20 mouse cellular contexts compared by ENCODE assay signal in the genomic region with DNA sequence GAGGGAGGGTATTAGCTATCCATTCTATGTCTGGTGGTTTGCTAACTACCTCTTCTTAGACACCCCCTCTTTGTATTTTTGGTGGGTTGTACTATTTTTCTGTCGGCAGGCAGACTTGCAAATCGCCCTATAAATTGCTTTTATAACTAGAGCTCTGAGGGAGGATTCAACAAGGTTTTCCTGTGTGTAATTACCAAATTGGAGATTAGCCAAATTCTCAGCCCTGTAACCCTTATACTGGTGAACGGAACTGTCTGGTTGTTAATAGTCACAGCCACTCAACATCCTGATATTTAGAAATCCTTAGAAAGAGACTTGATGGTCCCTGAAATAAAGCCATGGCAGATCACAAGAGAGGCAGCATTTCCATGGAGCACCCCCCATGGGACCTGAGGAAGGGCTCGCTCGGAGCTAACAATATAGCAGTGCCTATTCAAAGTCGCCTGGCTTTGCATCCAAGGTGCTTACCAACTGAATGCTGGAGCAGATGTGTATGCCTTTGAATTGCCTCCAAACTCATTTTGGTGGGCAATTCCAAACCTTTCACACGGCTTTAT.
DNase-seq lines count a peak whose midpoint lies in the region; ATAC-seq and TF ChIP-seq lines count a peak whose summit lies in the region.
"Had no signal": no experiment of that assay in that cellular context is flagged by ENCODE, and none has a peak within 500 bp of the region (broad histone marks: within the 10 kb centered on the region; RNA-seq: fewer than 3 reads in every experiment).

No protein-coding gene starts in this region.

- 55% methylated on average over 7 of the region's 7 CpGs for WGBS in kidney, postnatal 0 days
- 70% methylated on average over 7 of the region's 7 CpGs for WGBS in forebrain, embryonic 10.5 days
- 43% methylated on average over 7 of the region's 7 CpGs for WGBS in hindbrain, embryonic 13.5 days

- no peak for TF ChIP-seq CTCF in kidney, postnatal 0 days (IDR thresholded peaks at IDR 0.05; ENCODE audit: low read depth)

- no peaks in the 10 kb centered on the region for H3K4me1 ChIP-seq in kidney, postnatal 0 days (replicated peaks; ENCODE audit: insufficient read depth, low read length)
- H3K4me1 ChIP-seq in forebrain, embryonic 10.5 days = peaks cover 9% of the 10 kb centered on the region
- H3K4me1 ChIP-seq in hindbrain, embryonic 13.5 days (replicated peaks) = peaks cover 4% of the 10 kb centered on the region
- H3K4me1 ChIP-seq: heart, embryonic 13.5 days; intestine, embryonic 15.5 days; kidney, embryonic 15.5 days; liver, embryonic 12.5 days; lung, embryonic 15.5 days; stomach, embryonic 15.5 days had no signal

- no peaks in the 10 kb centered on the region for H3K27me3 ChIP-seq in kidney, postnatal 0 days (ENCODE audit: insufficient read depth, low read length)
- H3K27me3 ChIP-seq in forebrain, embryonic 10.5 days (ENCODE audit: poor library complexity, severe bottlenecking) = no peaks in the 10 kb centered on the region
- no peaks in the 10 kb centered on the region for H3K27me3 ChIP-seq in hindbrain, embryonic 13.5 days
- H3K27me3 ChIP-seq: heart, embryonic 13.5 days; intestine, embryonic 15.5 days; kidney, embryonic 15.5 days; liver, embryonic 12.5 days; lung, embryonic 15.5 days; stomach, embryonic 15.5 days had no signal

- H3K4me3 ChIP-seq in kidney, postnatal 0 days (replicated peaks; ENCODE audit: low read depth, low read length) = no peak overlapping the region
- no peak overlapping the region for H3K4me3 ChIP-seq in forebrain, embryonic 10.5 days
- H3K4me3 ChIP-seq in hindbrain, embryonic 13.5 days = no peak overlapping the region
- H3K4me3 ChIP-seq: gastrocnemius, adult 2 months; heart, embryonic 13.5 days; intestine, embryonic 15.5 days; kidney, embryonic 15.5 days; liver, embryonic 12.5 days; lung, embryonic 15.5 days; stomach, embryonic 15.5 days had no signal

- H3K9ac ChIP-seq in kidney, postnatal 0 days (ENCODE audit: low read depth, low read length) = no peak overlapping the region
- H3K9ac ChIP-seq in hindbrain, embryonic 13.5 days = no peak overlapping the region
- H3K9ac ChIP-seq: heart, embryonic 13.5 days; intestine, embryonic 15.5 days; kidney, embryonic 15.5 days; liver, embryonic 12.5 days; lung, embryonic 15.5 days; stomach, embryonic 15.5 days had no signal

- H3K36me3 ChIP-seq in kidney, postnatal 0 days (ENCODE audit: insufficient read depth, low read length) = no peaks in the 10 kb centered on the region
- no peaks in the 10 kb centered on the region for H3K36me3 ChIP-seq in forebrain, embryonic 10.5 days (replicated peaks)
- no peaks in the 10 kb centered on the region for H3K36me3 ChIP-seq in hindbrain, embryonic 13.5 days
- H3K36me3 ChIP-seq: heart, embryonic 13.5 days; intestine, embryonic 15.5 days; kidney, embryonic 15.5 days; liver, embryonic 12.5 days; lung, embryonic 15.5 days; stomach, embryonic 15.5 days had no signal

- H3K9me3 ChIP-seq in kidney, postnatal 0 days (replicated peaks; ENCODE audit: low read length) = no peaks in the 10 kb centered on the region
- H3K9me3 ChIP-seq in forebrain, embryonic 10.5 days = no peaks in the 10 kb centered on the region
- no peaks in the 10 kb centered on the region for H3K9me3 ChIP-seq in hindbrain, embryonic 13.5 days
- H3K9me3 ChIP-seq: heart, embryonic 13.5 days; intestine, embryonic 15.5 days; kidney, embryonic 15.5 days; liver, embryonic 12.5 days; lung, embryonic 15.5 days; stomach, embryonic 15.5 days had no signal

- DNase-seq in kidney, postnatal 0 days (ENCODE audit: low spot score) = peak; percentile 31
- no peak for DNase-seq in kidney, postnatal 36 days
- DNase-seq in brain, adult 2 months (ENCODE audit: low read depth, low spot score) = peak; percentile 8
- no peak for DNase-seq in forebrain, embryonic 10.5 days (ENCODE audit: extremely low spot score, low spot score)
- no peak for DNase-seq in urinary bladder, postnatal 36 days (ENCODE audit: low spot score in 2 of 2)
- no peak for DNase-seq in B cell, adult 2 months
- DNase-seq in spleen, postnatal 36 days (ENCODE audit: low spot score in 2 of 2) = no peak
- DNase-seq: cerebellum, adult 9-11 months; gastrocnemius, adult 2 months; heart, postnatal 36 days; left cerebral cortex, postnatal 4 days had no signal

- no peak overlapping the region for H3K27ac ChIP-seq in kidney, postnatal 0 days
- peak overlapping the region; percentile 52; the same call in 1 of the 2 replicates for H3K27ac ChIP-seq in forebrain, embryonic 10.5 days
- H3K27ac ChIP-seq in hindbrain, embryonic 13.5 days = peak overlapping the region; percentile 60; the same call in 1 of the 2 replicates
- H3K27ac ChIP-seq: gastrocnemius, adult 2 months; heart, embryonic 13.5 days; intestine, embryonic 15.5 days; kidney, embryonic 15.5 days; liver, embryonic 12.5 days; lung, embryonic 15.5 days; stomach, embryonic 15.5 days had no signal

- no peak for ATAC-seq in kidney, postnatal 0 days (replicated peaks; ENCODE audit: low FRiP score, low read depth)
- no peak; the same call in 1 of the 2 replicates for ATAC-seq in hindbrain, embryonic 13.5 days (ENCODE audit: low FRiP score)
- ATAC-seq: activated CD4-positive, CD25-positive, alpha-beta regulatory T cell, adult 4 months; intestine, embryonic 15.5 days; liver, embryonic 12.5 days; Patski had no signal

- H3K4me2 ChIP-seq in kidney, postnatal 0 days (ENCODE audit: low read length) = no peak overlapping the region
- H3K4me2 ChIP-seq in hindbrain, embryonic 13.5 days = 0 out of 2 replicates have a peak overlapping the region, but pooled peaks have one; percentile 10
- H3K4me2 ChIP-seq: heart, embryonic 13.5 days; intestine, embryonic 15.5 days; kidney, embryonic 15.5 days; liver, embryonic 12.5 days; lung, embryonic 15.5 days; stomach, embryonic 15.5 days had no signal

Comparison
In these comparisons a context has a peak if more than half of its experiments do, and no peak if none do; other contexts are left out.
1. DNase-seq: peak in kidney, postnatal 0 days (single experiment) and brain, adult 2 months (single experiment); none in kidney, postnatal 36 days (0 of 2), forebrain, embryonic 10.5 days (single experiment), urinary bladder, postnatal 36 days (0 of 2), B cell, adult 2 months (0 of 2) and spleen, postnatal 36 days (0 of 2).